Mouse (Mus musculus): ENCODE measurements around the gene Arhgap45. TPM values are rescaled to one million over a fixed set of nuclear protein-coding genes. Genes with fewer than 3 reads are reported as not detected.
A peak's percentile ranks its signal among the peaks of the same experiment; 100 is the strongest.

Arhgap45 gene
- polyA plus RNA-seq, 1 experiment: 0.53 TPM

DNA sequence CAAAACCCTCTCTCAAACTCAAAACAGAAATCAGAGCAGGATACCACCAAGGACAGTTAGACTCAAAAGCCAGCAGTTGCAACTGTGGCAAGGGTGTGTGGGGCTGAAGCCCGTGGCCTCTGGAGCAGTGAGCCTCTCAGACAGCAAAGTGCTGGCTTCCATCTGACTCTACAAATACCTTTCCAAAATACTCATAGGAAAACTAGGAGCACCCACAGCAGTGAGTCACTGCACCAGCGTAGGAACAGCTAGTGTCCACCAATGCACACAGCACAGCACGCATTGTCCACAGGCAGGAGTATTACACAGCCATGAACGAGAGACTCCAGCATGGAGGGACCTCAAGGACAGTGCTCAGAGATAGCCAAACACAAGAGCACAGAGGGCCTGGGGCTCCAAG, 59.9 kb downstream of the Arhgap45 start:
- Histone ChIP-seq H3ac (ENCODE audit: control insufficient read depth, insufficient read length) (no peak overlapping the region), H3K4me2 (ENCODE audit: low read depth) (peak overlapping the region; percentile 89), H3K79me2 (ENCODE audit: control insufficient read depth, insufficient read depth) (no peaks in the 10 kb centered on the region), H3K27me3 (ENCODE audit: control insufficient read depth, insufficient read depth, insufficient read length) (no peaks in the 10 kb centered on the region), H3K36me3 (ENCODE audit: control insufficient read depth, insufficient read depth) (peaks cover 17% of the 10 kb centered on the region), H3K4me3 (no peak overlapping the region)
- no peak for TF ChIP-seq REST (IDR thresholded peaks at IDR 0.05; ENCODE audit: insufficient read depth, insufficient read length)
- no peak for TF ChIP-seq MYOD1 (IDR thresholded peaks at IDR 0.05; ENCODE audit: control insufficient read depth in 1 of 3, insufficient read length in 2 of 3, low read depth in 2 of 3)
- no peak for TF ChIP-seq MAX (IDR thresholded peaks at IDR 0.05; ENCODE audit: low read depth)
- no peak for TF ChIP-seq MYOG (IDR thresholded peaks at IDR 0.05; ENCODE audit: control insufficient read depth in 1 of 3, insufficient read depth in 1 of 3, insufficient read length in 2 of 3, low read depth in 2 of 3)
- TF ChIP-seq POLR2AphosphoS2 (IDR thresholded peaks at IDR 0.05; ENCODE audit: insufficient read length, low read depth): no peak
- no peak for TF ChIP-seq USF1 (IDR thresholded peaks at IDR 0.05; ENCODE audit: low read depth)
- no peak for TF ChIP-seq TCF3 (IDR thresholded peaks at IDR 0.05; ENCODE audit: insufficient read length, low read depth)
- no peak for TF ChIP-seq TCF12 (IDR thresholded peaks at IDR 0.05; ENCODE audit: insufficient read depth, poor library complexity, severe bottlenecking)
- TF ChIP-seq SRF (IDR thresholded peaks at IDR 0.05; ENCODE audit: control insufficient read depth, insufficient read length, low read depth): no peak

DNA sequence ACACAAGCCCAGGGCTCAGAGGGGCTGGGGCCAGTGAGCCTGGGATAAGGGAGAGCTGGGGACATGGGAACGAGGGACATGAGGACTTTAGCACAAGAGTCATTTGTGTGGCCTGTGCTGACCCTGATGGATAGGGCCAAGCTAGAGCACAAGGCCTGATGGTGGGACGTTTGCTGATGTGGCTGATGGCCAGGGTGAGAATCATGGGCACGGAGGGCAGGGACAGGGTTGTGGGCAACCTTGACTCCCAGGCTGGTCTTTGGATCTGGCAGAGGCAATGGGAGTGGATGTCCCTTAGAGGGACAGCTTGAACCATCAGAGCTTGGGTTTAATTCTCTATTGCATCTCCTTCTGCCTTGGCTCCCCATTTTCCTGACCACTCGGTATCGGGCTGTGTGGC, 60.9 kb downstream of the Arhgap45 start:
- Histone ChIP-seq H3K27me3 (ENCODE audit: control insufficient read depth, insufficient read depth, insufficient read length) (no peaks in the 10 kb centered on the region), H3K4me2 (ENCODE audit: low read depth) (no peak overlapping the region), H3K36me3 (ENCODE audit: control insufficient read depth, insufficient read depth) (peaks cover 26% of the 10 kb centered on the region), H3K4me3 (no peak overlapping the region), H3ac (ENCODE audit: control insufficient read depth, insufficient read length) (no peak overlapping the region), H3K79me2 (ENCODE audit: control insufficient read depth, insufficient read depth) (no peaks in the 10 kb centered on the region)
- TF ChIP-seq TCF12 (IDR thresholded peaks at IDR 0.05; ENCODE audit: insufficient read depth, poor library complexity, severe bottlenecking): no peak
- TF ChIP-seq E2F4 (IDR thresholded peaks at IDR 0.05; ENCODE audit: insufficient read depth): no peak
- TF ChIP-seq TCF3 (IDR thresholded peaks at IDR 0.05; ENCODE audit: insufficient read length, low read depth): no peak

DNA sequence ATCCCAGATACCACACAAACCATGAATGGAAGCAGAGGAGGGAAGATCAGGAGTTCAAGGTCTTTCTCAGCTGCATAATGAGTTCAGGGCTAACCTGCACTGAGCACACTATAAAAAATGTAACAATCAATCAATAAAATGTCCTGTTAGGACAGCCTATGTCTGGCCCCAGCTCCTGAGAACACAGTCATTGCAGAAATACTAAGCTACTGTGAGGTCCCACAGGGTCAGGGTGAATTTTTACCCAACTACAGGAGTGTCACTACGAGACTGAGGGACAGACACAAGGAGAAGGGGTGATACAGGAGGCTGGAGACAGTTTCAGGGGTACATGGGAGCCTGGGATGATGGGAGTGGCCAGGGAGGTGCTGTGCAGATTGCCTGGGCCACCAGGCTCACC, 61.9 kb downstream of the Arhgap45 start:
- Histone ChIP-seq H3ac (ENCODE audit: control insufficient read depth, insufficient read length) (no peak overlapping the region), H3K4me3 (no peak overlapping the region), H3K79me2 (ENCODE audit: control insufficient read depth, insufficient read depth) (no peaks in the 10 kb centered on the region), H3K27me3 (ENCODE audit: control insufficient read depth, insufficient read depth, insufficient read length) (no peaks in the 10 kb centered on the region), H3K36me3 (ENCODE audit: control insufficient read depth, insufficient read depth) (peaks cover 31% of the 10 kb centered on the region), H3K4me2 (ENCODE audit: low read depth) (no peak overlapping the region)
- TF ChIP-seq MYOG (IDR thresholded peaks at IDR 0.05; ENCODE audit: control insufficient read depth in 1 of 3, insufficient read depth in 1 of 3, insufficient read length in 2 of 3, low read depth in 2 of 3) (no peak), CEBPB (IDR thresholded peaks at IDR 0.05; ENCODE audit: insufficient read depth, poor library complexity, severe bottlenecking) (no peak), POLR2AphosphoS2 (IDR thresholded peaks at IDR 0.05; ENCODE audit: insufficient read length, low read depth) (no peak), E2F4 (IDR thresholded peaks at IDR 0.05; ENCODE audit: insufficient read depth) (no peak), SRF (IDR thresholded peaks at IDR 0.05; ENCODE audit: control insufficient read depth, insufficient read length, low read depth) (no peak), USF1 (IDR thresholded peaks at IDR 0.05; ENCODE audit: low read depth) (no peak), MYOD1 (IDR thresholded peaks at IDR 0.05; ENCODE audit: control insufficient read depth in 1 of 3, insufficient read length in 2 of 3, low read depth in 2 of 3) (no peak), REST (IDR thresholded peaks at IDR 0.05; ENCODE audit: insufficient read depth, insufficient read length) (no peak), POLR2A (IDR thresholded peaks at IDR 0.05; ENCODE audit: insufficient read length, low read depth) (no peak), MAX (IDR thresholded peaks at IDR 0.05; ENCODE audit: low read depth) (no peak), TCF3 (IDR thresholded peaks at IDR 0.05; ENCODE audit: insufficient read length, low read depth) (no peak), TCF12 (IDR thresholded peaks at IDR 0.05; ENCODE audit: insufficient read depth, poor library complexity, severe bottlenecking) (no peak)

DNA sequence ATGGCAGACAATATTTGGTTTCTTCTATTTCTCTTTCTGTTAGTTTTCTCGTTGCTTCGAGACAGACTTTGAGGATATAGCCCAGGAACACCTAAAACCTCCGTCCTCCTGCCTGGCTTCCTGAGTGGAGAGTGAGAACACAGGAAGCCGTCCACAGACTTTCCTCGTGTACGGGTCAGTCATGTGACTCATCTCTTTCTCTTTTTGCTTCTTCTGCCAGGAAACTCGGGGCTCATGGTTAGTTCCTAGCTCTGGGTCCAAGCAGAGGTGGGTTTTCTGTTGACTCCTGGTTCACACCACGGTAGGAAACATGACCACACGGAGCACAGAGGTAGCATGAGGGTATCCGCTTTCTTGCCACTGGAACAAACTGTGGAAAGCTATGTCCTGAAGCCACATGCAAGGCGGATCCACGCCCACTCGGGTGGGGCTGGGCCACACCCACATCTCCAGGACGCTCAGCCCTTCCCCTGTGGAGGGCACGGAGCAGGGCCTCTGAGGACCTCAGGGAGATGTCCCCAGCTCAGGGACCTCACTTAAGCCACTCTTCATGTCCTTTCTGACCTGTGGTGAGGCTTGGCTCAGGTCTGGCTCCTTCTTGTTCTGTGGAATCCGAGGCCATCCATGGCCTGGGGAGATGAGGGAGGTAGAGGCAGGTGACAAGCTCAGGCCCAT, 64.1 kb downstream of the Arhgap45 start:
- Histone ChIP-seq H3ac (ENCODE audit: control insufficient read depth, insufficient read length) (no peak overlapping the region), H3K4me2 (ENCODE audit: low read depth) (no peak overlapping the region), H3K27me3 (ENCODE audit: control insufficient read depth, insufficient read depth, insufficient read length) (no peaks in the 10 kb centered on the region), H3K79me2 (ENCODE audit: control insufficient read depth, insufficient read depth) (no peaks in the 10 kb centered on the region), H3K36me3 (ENCODE audit: control insufficient read depth, insufficient read depth) (peaks cover 31% of the 10 kb centered on the region), H3K4me3 (no peak overlapping the region)
- TF ChIP-seq MYOG (IDR thresholded peaks at IDR 0.05; ENCODE audit: control insufficient read depth in 1 of 3, insufficient read depth in 1 of 3, insufficient read length in 2 of 3, low read depth in 2 of 3): peak in 1 of 3 experiments; percentile 39
- TF ChIP-seq POLR2A (IDR thresholded peaks at IDR 0.05; ENCODE audit: insufficient read length, low read depth): no peak
- TF ChIP-seq REST (IDR thresholded peaks at IDR 0.05; ENCODE audit: insufficient read depth, insufficient read length): no peak
- TF ChIP-seq MAX (IDR thresholded peaks at IDR 0.05; ENCODE audit: low read depth): no peak
- TF ChIP-seq E2F4 (IDR thresholded peaks at IDR 0.05; ENCODE audit: insufficient read depth): no peak
- TF ChIP-seq MYOD1 (IDR thresholded peaks at IDR 0.05; ENCODE audit: control insufficient read depth in 1 of 3, insufficient read length in 2 of 3, low read depth in 2 of 3): no peak
- no peak for TF ChIP-seq SRF (IDR thresholded peaks at IDR 0.05; ENCODE audit: control insufficient read depth, insufficient read length, low read depth)

Other genes with a start within 250 kb of the Arhgap45 start
- 91.3 TPM for gene Rnf126, start 249.7 kb upstream of the Arhgap45 start, polyA plus RNA-seq (2012; fragmentation: generic; extraction: Trizol)
- gene Fstl3, start 239.4 kb upstream of the Arhgap45 start, polyA plus RNA-seq (2012; fragmentation: generic; extraction: Trizol): 28.9 TPM
- 0.07 TPM for gene Prss57, start 225.7 kb upstream of the Arhgap45 start, polyA plus RNA-seq (2012; fragmentation: generic; extraction: Trizol)
- gene Palm, start 223.1 kb upstream of the Arhgap45 start, polyA plus RNA-seq (2012; fragmentation: generic; extraction: Trizol): 70.0 TPM
- 0.06 TPM for gene Misp, start 195.7 kb upstream of the Arhgap45 start, polyA plus RNA-seq (2012; fragmentation: generic; extraction: Trizol)
- 158 TPM for gene Ptbp1, start 162.2 kb upstream of the Arhgap45 start, polyA plus RNA-seq (2012; fragmentation: generic; extraction: Trizol)
- 0.22 TPM for gene Prtn3, start 142.2 kb upstream of the Arhgap45 start, polyA plus RNA-seq (2012; fragmentation: generic; extraction: Trizol)
- gene Plppr3, start 142.0 kb upstream of the Arhgap45 start, polyA plus RNA-seq (2012; fragmentation: generic; extraction: Trizol): 5.4 TPM
- not detected for gene Elane, start 130.4 kb upstream of the Arhgap45 start, polyA plus RNA-seq (2012; fragmentation: generic; extraction: Trizol)
- not detected for gene Cfd, start 125.8 kb upstream of the Arhgap45 start, polyA plus RNA-seq (2012; fragmentation: generic; extraction: Trizol)
- gene Med16, start 107.7 kb upstream of the Arhgap45 start, polyA plus RNA-seq (2012; fragmentation: generic; extraction: Trizol): 31.4 TPM
- gene Gm26602, start 105.8 kb upstream of the Arhgap45 start, polyA plus RNA-seq (2012; fragmentation: generic; extraction: Trizol): not detected
- gene Kiss1r, start 99.7 kb upstream of the Arhgap45 start, polyA plus RNA-seq (2012; fragmentation: generic; extraction: Trizol): 0.59 TPM
- 69.0 TPM for gene R3hdm4, start 95.4 kb upstream of the Arhgap45 start, polyA plus RNA-seq (2012; fragmentation: generic; extraction: Trizol)
- gene Arid3a, start 89.6 kb upstream of the Arhgap45 start, polyA plus RNA-seq (2012; fragmentation: generic; extraction: Trizol): 1.2 TPM
- gene Wdr18, start 56.5 kb upstream of the Arhgap45 start, polyA plus RNA-seq (2012; fragmentation: generic; extraction: Trizol): 35.1 TPM
- 0.73 TPM for gene Grin3b, start 45.9 kb upstream of the Arhgap45 start, polyA plus RNA-seq (2012; fragmentation: generic; extraction: Trizol)
- 152 TPM for gene Tmem259, start 32.3 kb upstream of the Arhgap45 start, polyA plus RNA-seq (2012; fragmentation: generic; extraction: Trizol)
- 109 TPM for gene Cnn2, start 28.1 kb upstream of the Arhgap45 start, polyA plus RNA-seq (2012; fragmentation: generic; extraction: Trizol)
- 15.6 TPM for gene Abca7, start 20.2 kb upstream of the Arhgap45 start, polyA plus RNA-seq (2012; fragmentation: generic; extraction: Trizol)
- gene Polr2e, start 23.1 kb downstream of the Arhgap45 start, polyA plus RNA-seq (2012; fragmentation: generic; extraction: Trizol): 209 TPM
- 1,278 TPM for gene Gpx4, start 30.5 kb downstream of the Arhgap45 start, polyA plus RNA-seq (2012; fragmentation: generic; extraction: Trizol)
- gene Sbno2, start 88.9 kb downstream of the Arhgap45 start, polyA plus RNA-seq (2012; fragmentation: generic; extraction: Trizol): 44.6 TPM
- gene Stk11, start 99.2 kb downstream of the Arhgap45 start, polyA plus RNA-seq (2012; fragmentation: generic; extraction: Trizol): 150 TPM
- 1,163 TPM for gene Atp5d, start 122.0 kb downstream of the Arhgap45 start, polyA plus RNA-seq (2012; fragmentation: generic; extraction: Trizol)
- 10.0 TPM for gene Cbarp, start 124.2 kb downstream of the Arhgap45 start, polyA plus RNA-seq (2012; fragmentation: generic; extraction: Trizol)
- 131 TPM for gene Midn, start 131.6 kb downstream of the Arhgap45 start, polyA plus RNA-seq (2012; fragmentation: generic; extraction: Trizol)
- gene Cirbp, start 149.3 kb downstream of the Arhgap45 start, polyA plus RNA-seq (2012; fragmentation: generic; extraction: Trizol): 54.2 TPM
- 23.5 TPM for gene 1600002K03Rik, start 156.3 kb downstream of the Arhgap45 start, polyA plus RNA-seq (2012; fragmentation: generic; extraction: Trizol)
- 3.6 TPM for gene Efna2, start 162.8 kb downstream of the Arhgap45 start, polyA plus RNA-seq (2012; fragmentation: generic; extraction: Trizol)
- gene Mum1, start 209.8 kb downstream of the Arhgap45 start, polyA plus RNA-seq (2012; fragmentation: generic; extraction: Trizol): 30.7 TPM
- 407 TPM for gene Ndufs7, start 232.5 kb downstream of the Arhgap45 start, polyA plus RNA-seq (2012; fragmentation: generic; extraction: Trizol)
- gene Gamt, start 244.4 kb downstream of the Arhgap45 start, polyA plus RNA-seq (2012; fragmentation: generic; extraction: Trizol): 162 TPM
- gene Dazap1, start 244.8 kb downstream of the Arhgap45 start, polyA plus RNA-seq (2012; fragmentation: generic; extraction: Trizol): 123 TPM

Measured in myocyte (in vitro differentiated cells).